20 mouse cellular contexts compared by ENCODE assay signal in the genomic region with DNA sequence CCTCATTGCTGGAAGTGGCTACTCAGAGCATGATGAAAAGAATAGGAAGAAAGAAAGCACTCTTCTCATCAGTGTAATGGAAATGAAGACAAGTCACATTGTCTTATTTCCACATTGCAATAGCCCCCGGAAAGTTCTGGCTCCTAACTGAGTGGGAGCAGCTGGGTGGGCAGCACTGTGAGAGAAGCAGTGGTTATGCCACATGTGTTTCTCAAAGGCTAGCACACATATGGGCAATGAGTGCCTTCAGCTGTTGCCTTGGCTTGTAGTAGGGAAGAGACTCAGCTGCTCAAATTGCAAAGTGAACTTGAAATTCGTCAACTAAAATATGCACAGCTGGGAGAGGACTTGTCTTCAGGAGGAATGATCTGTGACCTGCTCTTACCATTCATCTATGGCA.
"Had no signal": no experiment of that assay in that cellular context is flagged by ENCODE, and none has a peak within 500 bp of the region (broad histone marks: within the 10 kb centered on the region; RNA-seq: fewer than 3 reads in every experiment).

No protein-coding gene starts in this region.

- ATAC-seq: intestine, postnatal 0 days; liver, embryonic 12.5 days; midbrain, embryonic 13.5 days; midbrain, embryonic 16.5 days had no signal

- H3K27me3 ChIP-seq: limb, embryonic 12.5 days; liver, embryonic 12.5 days; liver, embryonic 15.5 days; megakaryocyte, embryonic 14.5 days; midbrain, embryonic 13.5 days; neural tube, embryonic 13.5 days had no signal

- H3K36me3 ChIP-seq: limb, embryonic 12.5 days; liver, embryonic 12.5 days; liver, embryonic 15.5 days; midbrain, embryonic 10.5 days; midbrain, embryonic 13.5 days; neural tube, embryonic 13.5 days had no signal

- H3K9me3 ChIP-seq: limb, embryonic 12.5 days; liver, embryonic 12.5 days; liver, embryonic 15.5 days; midbrain, embryonic 10.5 days; midbrain, embryonic 13.5 days; neural tube, embryonic 13.5 days had no signal

- H3K4me3 ChIP-seq: left cerebral cortex, adult 2 months; limb, embryonic 12.5 days; liver, embryonic 12.5 days; liver, embryonic 15.5 days; megakaryocyte, embryonic 14.5 days; midbrain, embryonic 10.5 days; midbrain, embryonic 13.5 days; myocyte; neural tube, embryonic 13.5 days had no signal

- DNase-seq: kidney, adult 2 months; kidney, postnatal 36 days; layer of hippocampus, postnatal 36 days; liver; retina, postnatal 1 day; right cerebral cortex, postnatal 25 days; thymus, adult 18-20 months; thymus, postnatal 36 days had no signal

- H3K4me1 ChIP-seq: limb, embryonic 12.5 days; liver, embryonic 12.5 days; liver, embryonic 15.5 days; megakaryocyte, embryonic 14.5 days; neural tube, embryonic 13.5 days had no signal

- H3K27ac ChIP-seq: kidney, postnatal 0 days; left cerebral cortex, adult 2 months; limb, embryonic 12.5 days; liver, embryonic 12.5 days; liver, embryonic 15.5 days; midbrain, embryonic 10.5 days; midbrain, embryonic 13.5 days; neural tube, embryonic 13.5 days had no signal

- H3K4me2 ChIP-seq: limb, embryonic 12.5 days; liver, embryonic 12.5 days; liver, embryonic 15.5 days; midbrain, embryonic 13.5 days; neural tube, embryonic 13.5 days had no signal

- H3K9ac ChIP-seq: limb, embryonic 12.5 days; liver, embryonic 12.5 days; liver, embryonic 15.5 days; midbrain, embryonic 13.5 days; neural tube, embryonic 13.5 days had no signal
